In genomic region chr4:107253125-107254091, GRCm38 (mm10) we compare ENCODE assay signal across 7 mouse cellular contexts. TPM values are rescaled to one million over a fixed set of nuclear protein-coding genes. Genes with fewer than 3 reads are reported as not detected.
DNase-seq lines count a peak whose midpoint lies in the region; ATAC-seq lines count a peak whose summit lies in the region.

Gene Lrrc42, minus strand, starts transcription at chr4:107253532.
Gene Hspb11, plus strand, starts transcription at chr4:107253593.

- peak; percentile 98 for ATAC-seq in intestine, embryonic 15.5 days

- no peaks in the 10 kb centered on the region for H3K27me3 ChIP-seq in intestine, embryonic 15.5 days (replicated peaks)
- no peaks in the 10 kb centered on the region for H3K27me3 ChIP-seq in midbrain, embryonic 10.5 days (ENCODE audit: low read depth, poor library complexity, severe bottlenecking)

- H3K4me1 ChIP-seq in intestine, embryonic 15.5 days (replicated peaks) = peaks cover 16% of the 10 kb centered on the region
- H3K4me1 ChIP-seq in midbrain, embryonic 10.5 days = peaks cover 48% of the 10 kb centered on the region

- H3K9ac ChIP-seq in intestine, embryonic 15.5 days = peak within 1 kb of the TSS; percentile 79

- under 1% methylated on average over 100 of the region's 101 CpGs for WGBS in intestine, embryonic 15.5 days
- under 1% methylated on average over 99 of the region's 101 CpGs for WGBS in midbrain, embryonic 10.5 days

- H3K4me3 ChIP-seq in intestine, embryonic 15.5 days (replicated peaks) = peak within 1 kb of the TSS; percentile 81
- peak within 1 kb of the TSS; percentile 81 for H3K4me3 ChIP-seq in midbrain, embryonic 10.5 days

- H3K27ac ChIP-seq in intestine, embryonic 15.5 days = peak within 1 kb of the TSS; percentile 81
- peak within 1 kb of the TSS; percentile 95 for H3K27ac ChIP-seq in midbrain, embryonic 10.5 days (replicated peaks)

- peak; percentile 97 for DNase-seq in adrenal gland, adult 2 months
- DNase-seq in embryo, embryonic 11.5 days (ENCODE audit: low read depth, low spot score) = peak; percentile 95
- peak; percentile 88 to 89 for DNase-seq in gastrocnemius, postnatal 36 days
- DNase-seq in left cerebral cortex, postnatal 25 days (ENCODE audit: low spot score in 2 of 2) = peak; percentile 92 to 95
- DNase-seq in midbrain, embryonic 10.5 days (ENCODE audit: low spot score) = peak; percentile 97
- DNase-seq in right cerebral cortex, postnatal 4 days = peak; percentile 98

- H3K4me2 ChIP-seq in intestine, embryonic 15.5 days (replicated peaks) = peak within 1 kb of the TSS; percentile 79

- no peaks in the 10 kb centered on the region for H3K9me3 ChIP-seq in intestine, embryonic 15.5 days
- H3K9me3 ChIP-seq in midbrain, embryonic 10.5 days (replicated peaks) = no peaks in the 10 kb centered on the region

- intact Hi-C loops in gastrocnemius, postnatal 36 days (cut with DNase I) = loop anchor here (2.0 kb wide), 1 partner anchor 61 kb away; the partner anchor contains the start of gene Yipf1
- intact Hi-C loops in left cerebral cortex, postnatal 25 days (cut with DNase I) = loop anchor here (1.0 to 10.0 kb wide), 2 partner anchors 61 to 401 kb away; partner anchors contain the start of gene Yipf1

- H3K36me3 ChIP-seq in intestine, embryonic 15.5 days = no peaks in the 10 kb centered on the region
- no peaks in the 10 kb centered on the region for H3K36me3 ChIP-seq in midbrain, embryonic 10.5 days

RNA-seq across cellular contexts. Expression of gene Lrrc42, which starts in this region (rescaled TPM):
- total RNA-seq in adrenal gland, adult 2 months (2021) = 10 to 100 TPM; 28.0 to 31.7 TPM
- 7.7 and 9.0 TPM in 2 replicates for polyA plus RNA-seq in adrenal gland, adult 2 months (2012; rRNA removed)
- 1 to 10 TPM; 7.0 to 7.8 TPM for total RNA-seq in gastrocnemius, postnatal 36 days (2021)
- 53.5 TPM in 2 replicates for polyA plus RNA-seq in intestine, embryonic 15.5 days (2015; fragmentation: Nextera tagmentation; extraction: Ambion mirVana)
- total RNA-seq in left cerebral cortex, postnatal 25 days (2021) = 10 to 100 TPM; 32.3 to 33.1 TPM
- polyA plus RNA-seq in midbrain, embryonic 10.5 days (2016; fragmentation: Nextera tagmentation; extraction: Ambion mirVana) = 75.0 and 83.0 TPM in 2 replicates

RNA-seq across cellular contexts. Expression of gene Hspb11, which starts in this region (rescaled TPM):
- 10 to 100 TPM; 16.7 to 19.1 TPM for total RNA-seq in adrenal gland, adult 2 months (2021)
- polyA plus RNA-seq in adrenal gland, adult 2 months (2012; rRNA removed) = 0.30 and 0.83 TPM in 2 replicates
- 10 to 100 TPM; 10.4 to 10.6 TPM for total RNA-seq in gastrocnemius, postnatal 36 days (2021)
- polyA plus RNA-seq in intestine, embryonic 15.5 days (2015; fragmentation: Nextera tagmentation; extraction: Ambion mirVana) = 29.4 and 31.9 TPM in 2 replicates
- 10 to 100 TPM; 15.9 to 20.8 TPM for total RNA-seq in left cerebral cortex, postnatal 25 days (2021)
- polyA plus RNA-seq in midbrain, embryonic 10.5 days (2016; fragmentation: Nextera tagmentation; extraction: Ambion mirVana) = 25.6 and 25.9 TPM in 2 replicates

Comparison
In these comparisons a context has a peak if more than half of its experiments do, and no peak if none do; other contexts are left out.
1. Peak in every context shown above with its lines: DNase-seq, ATAC-seq, H3K4me3 ChIP-seq and H3K27ac ChIP-seq.
2. RNA of gene Hspb11 (polyA plus RNA-seq): 29.4 to 31.9 TPM in intestine, embryonic 15.5 days and 25.6 to 25.9 TPM in midbrain, embryonic 10.5 days; 0.30 to 0.83 TPM in adrenal gland, adult 2 months; every median in the first group is over 10 times any median in the second.